Mouse (Mus musculus) hindbrain, postnatal 0 days (tissue): ENCODE measurements around the gene Dnajb6. TPM values are rescaled to one million over a fixed set of nuclear protein-coding genes. Genes with fewer than 3 reads are reported as not detected.

Experiments used
- ATAC-seq: fragments of 200-750 bp; cut with Nextera tagmentation; 2 replicates; pipeline ENCODE4 v1.8.0; 2017; ENCODE audit warnings: mild to moderate bottlenecking, moderate TSS enrichment, moderate library complexity
- DNase-seq: peaks from one replicate; pipeline ENCODE4 v3.0.0-alpha.2; 2015; ENCODE audit warnings: low spot score
- H3K27ac ChIP-seq: fragments of 300-500 bp; sonication (generic); 2 replicates; pipeline ENCODE4 v1.5.1; 2014; ENCODE audit warnings: mild to moderate bottlenecking
- H3K27me3 ChIP-seq: fragments of 300-500 bp; sonication (generic); 2 replicates; pipeline ENCODE4 v1.6.1; 2014; ENCODE audit warnings: low read length, mixed read lengths; ENCODE audit not compliant: insufficient read depth
- H3K36me3 ChIP-seq: fragments of 300-500 bp; sonication (generic); 2 replicates; pipeline ENCODE4 v1.6.1; 2014; ENCODE audit warnings: low read length, mixed read lengths; ENCODE audit not compliant: insufficient read depth
- H3K4me1 ChIP-seq: fragments of 300-500 bp; sonication (generic); 2 replicates; pipeline ENCODE4 v1.6.1; 2014; ENCODE audit warnings: antibody characterized with exemption, low read length, mixed read lengths; ENCODE audit not compliant: insufficient read depth
- H3K4me2 ChIP-seq: fragments of 300-500 bp; sonication (generic); 2 replicates; pipeline ENCODE4 v1.6.1; 2014; ENCODE audit warnings: low read depth, mild to moderate bottlenecking, low read length, moderate library complexity, mixed read lengths
- H3K4me3 ChIP-seq: fragments of 300-500 bp; sonication (generic); 2 replicates; pipeline ENCODE4 v1.5.1; 2014; ENCODE audit warnings: low read length
- H3K9ac ChIP-seq: fragments of 300-500 bp; sonication (generic); replicated peaks from 2 replicates; pipeline ENCODE4 v1.6.1; 2014; ENCODE audit warnings: mild to moderate bottlenecking, low read length, moderate library complexity, mixed read lengths
- H3K9me3 ChIP-seq: fragments of 300-500 bp; sonication (generic); 2 replicates; pipeline ENCODE4 v1.6.1; 2016; ENCODE audit warnings: low read length, mixed read lengths
- CTCF ChIP-seq: IDR thresholded peaks from 2 replicates; pipeline ENCODE4 v1.5.1; 2016; ENCODE audit warnings: antibody characterized with exemption, control low read depth, low read depth
- WGBS: fragments of 180-500 bp; shearing (Covaris S2); extraction: QIAGEN DNeasy Blood & Tissue Kit; methylation state at CpG from one replicate; pipeline ENCODE4 v1.1.7; 2014; 5-methylcytosine and 5-hydroxymethylcytosine counted together
- polyA plus RNA-seq: library from polyadenylated mRNA; unstranded; fragments of >200 nt; fragmentation: Nextera tagmentation; extraction: Ambion mirVana; gene quantifications from 2 replicates; pipeline ENCODE4 v1.2.1, GENCODE M21; 2015
- total RNA-seq: library from RNA; depleted of rRNA; stranded (reverse); fragments of >200 nt; gene quantifications from 2 replicates; pipeline ENCODE4 v1.2.3, GENCODE M21; 2014; rRNA removed

Dnajb6 gene
- 96.3 and 140 TPM in 2 replicates for total RNA-seq
- 292 and 307 TPM in 2 replicates for polyA plus RNA-seq

DNA sequence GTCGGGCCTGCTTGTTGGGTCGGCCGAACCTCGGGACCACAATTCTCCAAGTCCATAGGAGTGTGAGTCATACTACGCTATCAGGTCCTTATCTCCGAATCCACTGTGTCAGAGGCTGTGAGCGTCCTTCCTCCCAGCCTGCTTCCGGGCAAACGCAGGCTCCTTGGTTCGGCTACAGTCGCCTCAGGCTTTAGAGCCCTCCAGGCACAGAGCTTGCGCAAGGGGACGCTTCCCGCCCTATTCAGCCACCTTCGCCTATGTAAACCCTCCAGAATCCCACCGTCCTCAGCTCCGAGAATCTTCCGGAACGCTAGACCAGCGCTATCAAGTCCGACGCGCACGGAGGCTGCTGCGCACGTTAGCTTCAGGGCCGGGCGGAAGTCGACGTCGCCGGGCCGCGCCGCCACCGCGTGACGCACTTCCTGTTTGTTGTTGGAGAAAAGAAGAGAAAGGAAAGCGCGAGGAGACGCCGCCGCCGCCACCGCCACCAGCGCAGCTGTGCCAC is at the start of gene Dnajb6, which contains the start of gene Gm5129:
Gene Dnajb6, plus strand, starts transcription at position 132 of the 505 bp plus-strand sequence.
Gene Gm5129, minus strand, starts transcription at position 380 of the 505 bp plus-strand sequence.
- no peaks in the 10 kb centered on the region for H3K9me3 ChIP-seq
- TF ChIP-seq CTCF, result 0 out of 2 replicates have a peak, but pooled peaks have one; percentile 3
- no peaks in the 10 kb centered on the region for H3K36me3 ChIP-seq
- H3K4me3 ChIP-seq, result peak within 1 kb of the TSS; percentile 88
- DNase-seq, result peak; percentile 98
- no peaks in the 10 kb centered on the region for H3K27me3 ChIP-seq
- peak within 1 kb of the TSS; percentile 89 for H3K4me2 ChIP-seq
- ATAC-seq, result peak; percentile 98
- peak within 1 kb of the TSS; percentile 96 for H3K27ac ChIP-seq
- peaks cover 17% of the 10 kb centered on the region for H3K4me1 ChIP-seq
- WGBS, result under 1% methylated on average over 42 of the region's 46 CpGs
- H3K9ac ChIP-seq, result peak within 1 kb of the TSS; percentile 91

DNA sequence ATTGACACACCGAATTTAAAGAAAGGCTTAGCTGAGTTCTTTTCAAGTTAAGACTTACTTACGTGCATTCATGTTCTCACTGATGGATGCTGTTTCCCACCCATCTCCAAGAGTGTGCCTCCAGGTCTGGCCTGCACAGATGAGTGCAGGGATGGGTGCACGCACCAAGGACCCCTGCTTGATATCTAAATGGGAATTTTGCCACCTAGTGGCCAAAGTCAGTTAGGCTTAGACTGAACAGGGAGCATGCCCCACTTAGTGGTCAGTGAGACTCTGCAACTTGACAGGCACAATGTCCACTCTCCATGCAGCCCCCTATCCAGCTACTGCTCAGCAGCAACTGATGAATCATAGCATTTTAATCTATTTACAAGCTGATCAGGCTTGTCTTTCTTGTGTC is 47.8 kb upstream of the Dnajb6 start:
- H3K27ac ChIP-seq, result no peak overlapping the region
- WGBS, result 61% methylated on average over 3 of the region's 3 CpGs
- H3K4me1 ChIP-seq, result no peaks in the 10 kb centered on the region
- DNase-seq (peak; percentile 74), ATAC-seq (peak; percentile 67; the same call in 1 of the 2 replicates)
- no peaks in the 10 kb centered on the region for H3K36me3 ChIP-seq
- no peaks in the 10 kb centered on the region for H3K27me3 ChIP-seq
- no peak overlapping the region for H3K9ac ChIP-seq
- no peaks in the 10 kb centered on the region for H3K9me3 ChIP-seq
- no peak overlapping the region for H3K4me2 ChIP-seq
- no peak overlapping the region for H3K4me3 ChIP-seq
- TF ChIP-seq CTCF, result peak; percentile 84

DNA sequence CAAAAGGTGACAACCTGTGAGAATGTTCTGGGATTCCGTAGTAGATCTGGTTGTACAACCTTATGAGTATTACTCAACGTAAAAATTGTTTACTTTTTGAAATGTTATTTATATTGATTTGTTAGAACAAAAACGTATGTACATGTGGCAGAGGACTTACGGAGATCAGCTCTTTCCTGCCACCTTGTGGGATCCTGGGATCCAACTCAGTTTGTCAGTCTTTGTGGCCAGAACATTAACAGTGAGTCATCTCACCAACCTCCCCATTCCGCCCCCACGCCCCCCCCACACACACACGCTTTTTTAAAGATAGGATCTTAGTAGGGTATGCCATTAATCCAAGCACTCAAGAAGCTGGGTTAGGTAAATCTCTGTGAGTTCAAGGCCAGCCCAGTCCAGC is 47.1 kb upstream of the Dnajb6 start:
- Histone ChIP-seq H3K9me3 (no peaks in the 10 kb centered on the region), H3K4me1 (no peaks in the 10 kb centered on the region), H3K4me3 (no peak overlapping the region), H3K4me2 (no peak overlapping the region), H3K36me3 (no peaks in the 10 kb centered on the region), H3K27me3 (no peaks in the 10 kb centered on the region), H3K9ac (no peak overlapping the region), H3K27ac (no peak overlapping the region)
- 67% methylated on average over 7 of the region's 7 CpGs for WGBS
- DNase-seq, result no peak
- no peak for TF ChIP-seq CTCF
- no peak for ATAC-seq

DNA sequence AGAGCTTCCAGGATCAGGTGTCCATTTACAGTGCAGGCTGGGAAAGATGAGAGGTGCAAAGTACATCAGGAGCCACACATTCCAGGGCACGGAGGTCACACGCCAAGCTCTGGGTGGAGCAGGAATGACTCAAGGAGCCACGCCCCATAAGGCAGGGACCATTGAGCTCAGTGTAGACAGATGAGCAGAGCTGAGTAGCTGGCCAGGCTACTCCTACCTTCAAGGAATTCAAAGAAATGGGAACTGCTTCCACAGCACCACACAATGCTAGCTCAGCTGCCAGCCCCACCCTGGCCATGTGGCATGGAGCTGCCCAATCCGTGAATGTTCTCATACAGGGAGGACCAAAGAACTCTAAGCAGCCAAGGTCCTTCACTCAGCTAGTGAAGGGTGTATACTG is 37.0 kb upstream of the Dnajb6 start:
- DNase-seq, result no peak
- no peak overlapping the region for H3K4me3 ChIP-seq
- 86% methylated on average over 4 of the region's 4 CpGs for WGBS
- H3K27ac ChIP-seq, result no peak overlapping the region
- H3K9me3 ChIP-seq, result no peaks in the 10 kb centered on the region
- H3K27me3 ChIP-seq, result no peaks in the 10 kb centered on the region
- H3K36me3 ChIP-seq, result no peaks in the 10 kb centered on the region
- H3K4me2 ChIP-seq, result no peak overlapping the region
- no peaks in the 10 kb centered on the region for H3K4me1 ChIP-seq
- TF ChIP-seq CTCF, result no peak
- no peak for ATAC-seq
- H3K9ac ChIP-seq, result no peak overlapping the region

DNA sequence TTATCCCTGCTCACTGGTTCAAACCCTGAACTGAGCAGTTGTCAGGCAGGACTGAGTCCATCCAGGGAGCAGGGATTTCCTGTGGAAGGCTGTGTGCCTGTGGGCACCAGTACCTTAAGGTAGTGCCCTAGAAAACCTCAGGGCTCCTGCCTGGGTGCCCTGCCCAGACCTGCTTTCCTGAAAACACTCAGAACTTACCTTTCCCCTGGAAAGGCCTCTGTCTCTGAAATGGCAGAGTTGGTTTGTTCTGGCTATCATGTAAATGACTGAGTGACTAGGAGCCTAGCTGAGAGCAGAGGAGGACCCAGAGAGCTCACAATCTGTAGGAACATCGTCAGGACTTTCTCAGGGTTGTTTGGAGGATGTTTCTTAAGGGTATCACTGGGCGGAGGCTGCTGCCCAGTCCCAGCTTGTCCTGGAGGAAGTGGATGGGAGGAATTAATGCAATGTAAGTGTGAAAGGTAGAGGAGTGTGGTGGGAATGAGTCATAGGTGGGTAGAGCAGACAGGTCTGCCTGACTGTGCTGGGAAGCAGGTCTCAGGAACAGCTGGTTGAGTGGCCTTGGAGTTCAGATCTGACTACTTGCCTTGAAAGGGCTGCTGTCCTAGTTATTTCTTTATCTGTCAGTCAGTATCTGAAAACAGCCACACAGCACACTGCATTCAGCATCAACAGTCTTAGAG is 35.8 kb upstream of the Dnajb6 start:
- no peaks in the 10 kb centered on the region for H3K4me1 ChIP-seq
- no peaks in the 10 kb centered on the region for H3K36me3 ChIP-seq
- H3K4me2 ChIP-seq, result no peak overlapping the region
- 68% methylated on average over 2 of the region's 2 CpGs for WGBS
- no peaks in the 10 kb centered on the region for H3K9me3 ChIP-seq
- no peak overlapping the region for H3K9ac ChIP-seq
- H3K27me3 ChIP-seq, result no peaks in the 10 kb centered on the region
- no peak for DNase-seq
- no peak for ATAC-seq
- no peak overlapping the region for H3K27ac ChIP-seq
- no peak overlapping the region for H3K4me3 ChIP-seq
- no peak for TF ChIP-seq CTCF

DNA sequence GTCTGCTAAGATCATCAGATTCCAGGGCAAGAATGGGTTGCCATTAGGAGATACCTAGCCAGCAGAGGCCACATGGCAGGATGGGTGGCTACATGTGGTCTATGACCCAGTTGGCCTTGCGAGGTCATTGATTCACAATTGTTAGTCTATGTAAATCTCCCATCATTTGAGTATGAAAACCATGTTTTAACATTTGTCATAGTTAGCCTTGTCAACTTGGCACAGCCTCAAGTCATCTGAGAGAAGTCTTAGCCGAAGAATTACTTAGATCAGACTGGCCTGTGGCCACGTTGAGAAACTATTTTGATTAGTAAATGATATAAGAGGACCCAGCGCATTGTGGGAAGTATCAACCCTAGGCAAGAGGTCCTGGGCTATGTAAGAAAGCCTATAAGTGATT is 28.2 kb upstream of the Dnajb6 start:
- no peak overlapping the region for H3K4me2 ChIP-seq
- no peaks in the 10 kb centered on the region for H3K9me3 ChIP-seq
- H3K4me3 ChIP-seq, result no peak overlapping the region
- DNase-seq, result no peak
- TF ChIP-seq CTCF, result no peak
- H3K9ac ChIP-seq, result no peak overlapping the region
- H3K27ac ChIP-seq, result no peak overlapping the region
- no peaks in the 10 kb centered on the region for H3K4me1 ChIP-seq
- H3K27me3 ChIP-seq, result no peaks in the 10 kb centered on the region
- no peak for ATAC-seq
- no peaks in the 10 kb centered on the region for H3K36me3 ChIP-seq
- 89% methylated on average over 4 of the region's 4 CpGs for WGBS

DNA sequence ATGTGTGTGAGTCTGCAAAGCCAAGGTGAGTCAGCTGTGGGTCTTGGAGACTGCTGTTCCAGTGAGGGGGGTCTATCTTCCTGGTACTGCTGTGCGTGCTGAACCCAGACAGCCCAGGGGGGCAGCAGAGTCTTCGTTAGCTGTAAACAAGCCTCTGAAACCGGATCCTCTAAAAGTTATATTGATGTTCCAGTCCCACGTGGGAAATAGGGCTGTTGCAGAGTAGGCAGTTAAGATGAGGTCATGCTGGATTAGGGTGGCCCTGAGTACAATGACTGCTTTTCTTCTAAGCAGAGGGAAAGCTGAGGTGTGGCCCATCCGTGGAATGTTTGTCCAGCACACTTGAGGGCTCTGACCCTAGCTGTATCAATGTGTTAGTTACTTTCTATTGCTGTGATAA is 27.2 kb upstream of the Dnajb6 start:
- Histone ChIP-seq H3K27ac (no peak overlapping the region), H3K4me1 (no peaks in the 10 kb centered on the region), H3K4me3 (no peak overlapping the region), H3K9ac (no peak overlapping the region), H3K36me3 (no peaks in the 10 kb centered on the region), H3K27me3 (no peaks in the 10 kb centered on the region), H3K4me2 (no peak overlapping the region), H3K9me3 (no peaks in the 10 kb centered on the region)
- WGBS, result 39% methylated on average over 5 of the region's 5 CpGs
- no peak for TF ChIP-seq CTCF
- ATAC-seq (no peak), DNase-seq (no peak)
